Mouse (Mus musculus) adrenal gland, postnatal 14 days (tissue): ENCODE measurements at regions not wholly inside any gene's neighbourhood (a gene's known extent, or its start where the extent isn't known, plus 50 kb on each side); places are given as distances from the start of the nearest gene placed in this dataset.

ENCODE experiments used
- DNase-seq: peaks from one replicate; pipeline ENCODE4 v3.0.0; 2021; ENCODE audit warnings: mixed read lengths

DNA sequence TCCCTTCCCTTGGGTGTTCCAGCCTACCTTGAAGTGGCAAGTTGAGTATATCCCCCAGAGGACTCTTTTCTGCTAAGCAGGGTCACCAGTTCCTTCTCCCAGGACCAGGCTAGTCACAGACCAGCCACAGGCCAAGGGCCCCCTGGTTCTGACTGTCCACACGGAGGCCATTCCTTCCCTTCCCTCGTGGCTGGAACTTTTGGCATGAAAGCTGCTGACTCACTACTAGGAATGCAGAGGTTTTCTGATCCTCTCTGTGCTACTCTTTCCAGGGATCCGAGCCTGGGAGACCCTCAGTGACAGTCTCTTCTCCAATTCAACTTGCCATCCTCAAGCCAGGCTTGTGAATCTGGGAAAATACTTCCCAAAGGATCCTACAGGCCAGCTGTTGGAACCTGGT lies 59.1 kb upstream of the Ptprt start:
- peak; percentile 15 for DNase-seq

DNA sequence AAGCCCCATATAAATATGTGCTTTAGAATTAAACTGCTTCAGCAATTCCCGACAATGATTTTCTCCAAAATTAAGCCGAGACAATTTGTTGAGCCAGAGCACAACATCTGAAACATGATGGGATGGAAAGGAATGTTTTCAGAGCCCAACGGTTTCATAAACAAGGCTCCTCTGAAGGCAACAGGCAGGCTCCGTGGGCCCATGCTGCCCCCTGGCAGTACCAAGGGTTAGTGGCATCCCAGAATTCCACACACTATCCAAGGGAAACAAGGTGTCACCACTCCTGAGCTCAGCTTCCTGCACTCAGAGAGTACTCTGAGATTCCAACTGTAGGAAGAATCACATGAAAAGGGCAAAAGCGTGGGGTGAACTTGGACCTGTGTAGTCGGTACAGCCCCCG lies 57.5 kb upstream of the Ptprt start:
- DNase-seq: no peak

DNA sequence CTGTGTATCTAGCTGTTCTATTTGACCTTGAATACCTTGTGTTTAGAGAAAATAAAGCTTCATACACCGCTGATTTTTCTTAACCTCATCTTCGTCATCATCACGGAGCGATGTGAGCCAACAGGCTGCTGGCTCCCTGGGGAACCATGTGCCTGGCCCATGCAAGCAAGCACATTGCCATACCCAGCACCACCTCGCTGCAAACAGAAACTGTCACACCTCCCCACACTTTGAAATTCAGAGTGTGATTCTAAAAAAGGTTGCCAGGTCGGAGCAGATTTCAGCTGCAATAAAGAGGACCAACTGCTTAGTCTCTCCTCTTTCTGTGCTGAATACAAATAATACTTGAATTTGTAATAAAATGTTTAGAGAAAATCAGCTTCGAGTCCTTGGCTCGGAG lies 54.0 kb upstream of the Ptprt start:
- no peak for DNase-seq

DNA sequence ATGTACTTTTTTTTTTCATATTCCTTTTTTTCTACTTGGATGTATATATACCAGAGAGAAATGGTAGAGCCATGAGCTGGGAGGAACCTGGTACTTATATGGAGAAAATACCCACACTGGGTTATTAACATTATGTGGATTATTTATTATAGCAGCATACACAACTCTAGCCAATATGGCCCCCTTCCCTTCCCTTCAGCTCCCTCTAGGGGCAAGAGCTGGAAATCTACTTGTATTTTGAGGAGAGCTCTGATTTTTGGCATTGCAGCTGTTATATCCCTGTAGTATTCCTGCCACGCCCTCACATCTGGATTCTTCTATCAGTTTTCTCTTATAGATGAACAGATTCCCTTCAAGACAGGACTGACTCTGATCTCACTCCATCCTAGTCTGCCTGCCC lies 52.0 kb upstream of the Ptprt start:
- DNase-seq: peak; percentile 13

DNA sequence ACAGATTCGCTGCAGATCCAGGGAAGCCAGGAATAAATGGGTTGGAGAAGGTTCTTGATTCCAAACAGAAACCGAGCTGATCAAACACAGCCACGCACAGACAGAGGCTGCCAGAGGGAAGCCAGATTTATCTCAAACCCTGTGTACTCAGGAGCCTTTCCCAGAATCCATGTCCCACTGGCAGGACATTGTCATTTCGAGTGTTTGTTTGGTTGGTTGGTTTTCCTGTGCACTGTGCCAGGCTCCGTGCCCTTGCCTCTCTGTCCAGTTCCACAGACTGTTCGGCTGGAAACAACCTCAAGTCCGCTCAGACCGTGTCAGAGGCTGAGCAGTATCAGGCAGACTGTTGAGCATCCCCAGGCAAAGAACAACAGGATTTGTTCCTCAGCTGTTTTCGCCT lies 51.4 kb upstream of the Ptprt start:
- no peak for DNase-seq
